Mouse (Mus musculus): ENCODE data around the gene Gabpa. TPM values are rescaled to one million over a fixed set of nuclear protein-coding genes. Genes with fewer than 3 reads are reported as not detected.
A peak's percentile ranks its signal among the peaks of the same experiment; 100 is the strongest.

Gene Gabpa
- total RNA-seq, 1 experiment = 92.3 TPM

GRCm38 (mm10) chr16:84834344-84834743, 381 bp upstream of the Gabpa start:
- Histone ChIP-seq H3K27ac (ENCODE audit: insufficient read depth, low read depth, low read length, poor library complexity, severe bottlenecking) (peak overlapping the region; percentile 100), H3K4me1 (ENCODE audit: control insufficient read depth in 2 of 2, insufficient read depth in 2 of 2, low read length in 2 of 2, poor library complexity in 1 of 2) (peaks cover 4 to 7% of the 10 kb centered on the region in 2 experiments; a peak in 3 of 4 replicates), H3K4me3 (ENCODE audit: insufficient read depth in 1 of 2, low read depth in 1 of 2, low read length in 2 of 2, poor library complexity in 1 of 2, severe bottlenecking in 1 of 2) (peak overlapping the region; percentile 87 to 96), H3K36me3 (ENCODE audit: control insufficient read depth, insufficient read depth, low read length, poor library complexity, severe bottlenecking) (peaks cover 17% of the 10 kb centered on the region), H3K9ac (ENCODE audit: insufficient read depth, low read depth, low read length, poor library complexity, severe bottlenecking) (peak overlapping the region; percentile 99), H3K9me3 (ENCODE audit: control insufficient read depth, insufficient read depth, low read depth, low read length) (no peaks in the 10 kb centered on the region)
- in situ Hi-C loops (cut with MboI; ENCODE audit: low sequenced_read_pairs in 2 of 2, unreplicated experiment in 2 of 2) = loop anchor here in 1 of 2 experiments (10.0 kb wide), 1 partner anchor 100 kb away; the partner anchor contains the start of gene Mrpl39
- TF ChIP-seq MAFK (IDR thresholded peaks at IDR 0.05; ENCODE audit: insufficient read depth, low read depth, low read length) (no peak), ZNF384 (IDR thresholded peaks at IDR 0.05; ENCODE audit: low read depth, low read length) (no peak), HCFC1 (IDR thresholded peaks at IDR 0.05; ENCODE audit: borderline replicate concordance, insufficient read depth, low read length) (no peak), CHD2 (IDR thresholded peaks at IDR 0.05; ENCODE audit: low read depth, low read length) (no peak), ZC3H11A (IDR thresholded peaks at IDR 0.05; ENCODE audit: borderline replicate concordance, low read depth, low read length) (no peak)
- no peak for DNase-seq (ENCODE audit: low read depth, low spot score)

GRCm38 (mm10) chr16:84835441-84835822, 707 bp downstream of the Gabpa start, which contains the start of gene Atp5j:
Atp5j (minus strand) TSS chr16:84835625.
- no peak for DNase-seq (ENCODE audit: low read depth, low spot score)
- no peaks in the 10 kb centered on the region for H3K9me3 ChIP-seq (ENCODE audit: control insufficient read depth, insufficient read depth, low read depth, low read length)
- in situ Hi-C loops (cut with MboI; ENCODE audit: low sequenced_read_pairs in 2 of 2, unreplicated experiment in 2 of 2) = loop anchor here in 1 of 2 experiments (10.0 kb wide), 1 partner anchor 101 kb away; the partner anchor contains the start of gene Mrpl39
- peak within 1 kb of the TSS; percentile 87 to 96 for H3K4me3 ChIP-seq (ENCODE audit: insufficient read depth in 1 of 2, low read depth in 1 of 2, low read length in 2 of 2, poor library complexity in 1 of 2, severe bottlenecking in 1 of 2)
- no peak for TF ChIP-seq ZC3H11A (IDR thresholded peaks at IDR 0.05; ENCODE audit: borderline replicate concordance, low read depth, low read length)
- no peak for TF ChIP-seq MAFK (IDR thresholded peaks at IDR 0.05; ENCODE audit: insufficient read depth, low read depth, low read length)
- no peak for TF ChIP-seq HCFC1 (IDR thresholded peaks at IDR 0.05; ENCODE audit: borderline replicate concordance, insufficient read depth, low read length)
- TF ChIP-seq ZNF384 (IDR thresholded peaks at IDR 0.05; ENCODE audit: low read depth, low read length) = no peak
- TF ChIP-seq CHD2 (IDR thresholded peaks at IDR 0.05; ENCODE audit: low read depth, low read length) = no peak
- peak within 1 kb of the TSS; percentile 100 for H3K27ac ChIP-seq (ENCODE audit: insufficient read depth, low read depth, low read length, poor library complexity, severe bottlenecking)
- peaks cover 14% of the 10 kb centered on the region for H3K36me3 ChIP-seq (ENCODE audit: control insufficient read depth, insufficient read depth, low read length, poor library complexity, severe bottlenecking)
- peaks cover 4 to 7% of the 10 kb centered on the region in 2 experiments; a peak in 3 of 4 replicates for H3K4me1 ChIP-seq (ENCODE audit: control insufficient read depth in 2 of 2, insufficient read depth in 2 of 2, low read length in 2 of 2, poor library complexity in 1 of 2)
- H3K9ac ChIP-seq (ENCODE audit: insufficient read depth, low read depth, low read length, poor library complexity, severe bottlenecking) = peak within 1 kb of the TSS; percentile 99

- in situ Hi-C loops (cut with MboI; ENCODE audit: low sequenced_read_pairs in 2 of 2, unreplicated experiment in 2 of 2) = loop anchor here in 1 of 2 experiments (10.0 kb wide), 1 partner anchor 101 kb away; the partner anchor contains the start of gene Mrpl39
- Histone ChIP-seq H3K4me1 (ENCODE audit: control insufficient read depth in 2 of 2, insufficient read depth in 2 of 2, low read length in 2 of 2, poor library complexity in 1 of 2) (peaks cover 4 to 7% of the 10 kb centered on the region in 2 experiments; a peak in 3 of 4 replicates), H3K9ac (ENCODE audit: insufficient read depth, low read depth, low read length, poor library complexity, severe bottlenecking) (peak overlapping the region; percentile 99), H3K36me3 (ENCODE audit: control insufficient read depth, insufficient read depth, low read length, poor library complexity, severe bottlenecking) (peaks cover 13% of the 10 kb centered on the region), H3K27ac (ENCODE audit: insufficient read depth, low read depth, low read length, poor library complexity, severe bottlenecking) (peak overlapping the region; percentile 100), H3K4me3 (ENCODE audit: insufficient read depth in 1 of 2, low read depth in 1 of 2, low read length in 2 of 2, poor library complexity in 1 of 2, severe bottlenecking in 1 of 2) (peak overlapping the region; percentile 87 to 96), H3K9me3 (ENCODE audit: control insufficient read depth, insufficient read depth, low read depth, low read length) (no peaks in the 10 kb centered on the region)
- no peak for TF ChIP-seq ZC3H11A (IDR thresholded peaks at IDR 0.05; ENCODE audit: borderline replicate concordance, low read depth, low read length)
- no peak for TF ChIP-seq MAFK (IDR thresholded peaks at IDR 0.05; ENCODE audit: insufficient read depth, low read depth, low read length)
- TF ChIP-seq CHD2 (IDR thresholded peaks at IDR 0.05; ENCODE audit: low read depth, low read length) = 0 out of 2 replicates have a peak, but pooled peaks have one; percentile 14
- TF ChIP-seq HCFC1 (IDR thresholded peaks at IDR 0.05; ENCODE audit: borderline replicate concordance, insufficient read depth, low read length) = peak; percentile 50; the same call in 1 of the 2 replicates
- TF ChIP-seq ZNF384 (IDR thresholded peaks at IDR 0.05; ENCODE audit: low read depth, low read length) = no peak
- DNase-seq (ENCODE audit: low read depth, low spot score) = peak; percentile 75
Observed at GRCm38 (mm10) chr16:84835823-84836743, 1.4 kb downstream of the Gabpa start.

GRCm38 (mm10) chr16:84838576-84838975, 3.9 kb downstream of the Gabpa start:
- Histone ChIP-seq H3K9me3 (ENCODE audit: control insufficient read depth, insufficient read depth, low read depth, low read length) (no peaks in the 10 kb centered on the region), H3K9ac (ENCODE audit: insufficient read depth, low read depth, low read length, poor library complexity, severe bottlenecking) (no peak overlapping the region), H3K27ac (ENCODE audit: insufficient read depth, low read depth, low read length, poor library complexity, severe bottlenecking) (no peak overlapping the region), H3K4me1 (ENCODE audit: control insufficient read depth in 2 of 2, insufficient read depth in 2 of 2, low read length in 2 of 2, poor library complexity in 1 of 2) (peaks cover under 1 to 7% of the 10 kb centered on the region in 2 experiments; a peak in 3 of 4 replicates), H3K4me3 (ENCODE audit: insufficient read depth in 1 of 2, low read depth in 1 of 2, low read length in 2 of 2, poor library complexity in 1 of 2, severe bottlenecking in 1 of 2) (no peak overlapping the region), H3K36me3 (ENCODE audit: control insufficient read depth, insufficient read depth, low read length, poor library complexity, severe bottlenecking) (peaks cover 10% of the 10 kb centered on the region)
- no peak for DNase-seq (ENCODE audit: low read depth, low spot score)
- TF ChIP-seq ZNF384 (IDR thresholded peaks at IDR 0.05; ENCODE audit: low read depth, low read length) = no peak
- no peak for TF ChIP-seq CHD2 (IDR thresholded peaks at IDR 0.05; ENCODE audit: low read depth, low read length)
- TF ChIP-seq MAFK (IDR thresholded peaks at IDR 0.05; ENCODE audit: insufficient read depth, low read depth, low read length) = no peak
- no peak for TF ChIP-seq HCFC1 (IDR thresholded peaks at IDR 0.05; ENCODE audit: borderline replicate concordance, insufficient read depth, low read length)
- TF ChIP-seq ZC3H11A (IDR thresholded peaks at IDR 0.05; ENCODE audit: borderline replicate concordance, low read depth, low read length) = no peak
- in situ Hi-C loops (cut with MboI; ENCODE audit: low sequenced_read_pairs in 2 of 2, unreplicated experiment in 2 of 2) = loop anchor here in 1 of 2 experiments (10.0 kb wide), 1 partner anchor 104 kb away; the partner anchor contains the start of gene Mrpl39

All from ES-E14 (cell line).